Mouse (Mus musculus) forebrain, embryonic 12.5 days (tissue): ENCODE data around the gene Higd2a. TPM values are rescaled to one million over a fixed set of nuclear protein-coding genes. Genes with fewer than 3 reads are reported as not detected.

ENCODE experiments used
- ATAC-seq: fragments of 200-750 bp; cut with Nextera tagmentation; 2 replicates; pipeline ENCODE4 v1.8.0; 2017; ENCODE audit warnings: moderate TSS enrichment; ENCODE audit not compliant: low FRiP score
- H3K27ac ChIP-seq: fragments of 300-500 bp; sonication (generic); 2 replicates; pipeline ENCODE4 v1.5.1; 2016; ENCODE audit warnings: mild to moderate bottlenecking
- H3K27me3 ChIP-seq: fragments of 300-500 bp; sonication (generic); 2 replicates; pipeline ENCODE4 v1.6.1; 2016; ENCODE audit warnings: mild to moderate bottlenecking
- H3K36me3 ChIP-seq: fragments of 300-500 bp; sonication (generic); replicated peaks from 2 replicates; pipeline ENCODE4 v1.6.1; 2016; ENCODE audit warnings: mild to moderate bottlenecking
- H3K4me1 ChIP-seq: fragments of 300-500 bp; sonication (generic); 2 replicates; pipeline ENCODE4 v1.6.1; 2016
- H3K4me2 ChIP-seq: fragments of 300-500 bp; sonication (generic); 2 replicates; pipeline ENCODE4 v1.6.1; 2016; ENCODE audit warnings: mild to moderate bottlenecking, moderate library complexity
- H3K4me3 ChIP-seq: fragments of 300-500 bp; sonication (generic); replicated peaks from 2 replicates; pipeline ENCODE4 v1.5.1; 2016; ENCODE audit warnings: mild to moderate bottlenecking
- H3K9ac ChIP-seq: fragments of 300-500 bp; sonication (generic); 2 replicates; pipeline ENCODE4 v1.6.1; 2016; ENCODE audit warnings: mild to moderate bottlenecking
- H3K9me3 ChIP-seq: fragments of 300-500 bp; sonication (generic); 2 replicates; pipeline ENCODE4 v1.6.1; 2016
- WGBS: fragments of 180-500 bp; shearing (Covaris S2); methylation state at CpG from one replicate; pipeline ENCODE4 v1.1.7; 2016; 5-methylcytosine and 5-hydroxymethylcytosine counted together
- polyA plus RNA-seq: library from polyadenylated mRNA; unstranded; fragments of >200 nt; fragmentation: Nextera tagmentation; extraction: Ambion mirVana; gene quantifications from 2 replicates; pipeline ENCODE4 v1.2.1, GENCODE M21; 2016

Gene Higd2a
- polyA plus RNA-seq, 1 experiment from 2014 or later: 167 TPM

DNA sequence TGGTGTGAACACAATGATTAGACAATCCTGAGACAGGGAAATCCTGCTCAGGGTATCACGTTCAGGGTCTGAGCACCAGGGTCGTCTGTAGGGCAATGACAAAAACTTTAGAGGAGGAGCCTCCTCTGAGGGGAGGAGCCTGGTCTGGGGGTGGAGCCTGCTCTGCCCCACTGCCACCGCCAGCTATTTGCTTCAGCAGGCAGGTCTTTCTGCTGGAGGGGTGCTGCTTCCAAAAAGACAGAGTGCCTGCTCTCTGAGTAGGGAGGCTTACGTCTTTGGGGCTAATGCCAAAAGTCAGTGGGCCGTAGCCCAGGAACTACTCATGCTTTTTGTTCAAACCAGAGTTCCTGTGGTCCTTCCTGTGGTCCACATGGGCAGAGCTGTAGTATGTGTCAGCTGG lies 21.6 kb upstream of the Higd2a start:
- no peak overlapping the region for H3K9ac ChIP-seq
- no peaks in the 10 kb centered on the region for H3K9me3 ChIP-seq
- H3K36me3 ChIP-seq: no peaks in the 10 kb centered on the region
- no peak overlapping the region for H3K4me3 ChIP-seq
- peaks cover 1% of the 10 kb centered on the region; the same call in 1 of the 2 replicates for H3K27me3 ChIP-seq
- peaks cover 16% of the 10 kb centered on the region for H3K4me1 ChIP-seq
- no peak for ATAC-seq
- no peak overlapping the region for H3K27ac ChIP-seq
- no peak overlapping the region for H3K4me2 ChIP-seq
- 42% methylated on average over 5 of the region's 5 CpGs for WGBS

DNA sequence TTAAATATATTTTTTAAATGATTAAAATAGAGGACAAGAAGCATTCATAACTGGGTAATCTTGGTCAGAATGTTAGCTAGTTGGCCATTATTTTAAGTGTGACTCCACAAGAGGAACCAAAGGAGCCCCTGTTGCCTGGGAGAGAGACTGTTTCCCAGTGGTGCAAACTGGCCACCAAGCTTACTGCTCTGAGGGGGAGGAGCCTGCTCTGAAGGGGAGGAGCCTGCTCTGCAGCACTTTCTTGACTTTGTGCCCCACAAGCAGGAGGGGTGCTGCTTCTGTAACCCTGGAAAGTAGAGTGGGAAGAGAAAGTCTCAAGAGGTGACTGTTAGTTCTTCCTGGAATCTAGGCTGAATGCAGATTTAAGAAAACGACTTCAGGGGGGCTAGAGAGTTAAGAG lies 20.7 kb upstream of the Higd2a start:
- 67% methylated on average over 1 of the region's 1 CpGs for WGBS

DNA sequence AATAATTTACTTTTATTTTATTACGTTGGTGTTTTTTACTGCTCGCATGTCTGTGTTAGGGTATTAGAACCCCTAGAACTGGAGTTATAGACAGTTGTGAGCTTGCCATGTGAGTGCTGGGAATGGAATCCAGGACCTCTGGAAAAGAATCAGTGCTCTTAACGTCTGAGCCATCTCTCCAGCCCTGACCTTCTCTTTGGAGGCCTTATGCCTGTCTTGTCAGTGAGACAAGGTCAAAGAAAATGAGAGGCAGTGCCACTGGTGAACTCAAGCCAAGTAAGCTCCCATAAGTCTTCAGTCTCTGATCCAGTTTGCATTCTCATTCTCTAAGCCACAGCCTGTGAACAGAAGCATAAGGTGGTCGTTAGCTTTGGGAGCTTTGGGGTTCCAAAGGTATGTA lies 19.3 kb upstream of the Higd2a start:
- peaks cover 15% of the 10 kb centered on the region for H3K4me1 ChIP-seq

More for the DNA sequence above, 20.7 kb upstream of the Higd2a start:
- Histone ChIP-seq H3K36me3 (no peaks in the 10 kb centered on the region), H3K4me3 (no peak overlapping the region), H3K4me1 (peaks cover 10% of the 10 kb centered on the region), H3K27me3 (peaks cover 10% of the 10 kb centered on the region), H3K9ac (no peak overlapping the region), H3K27ac (no peak overlapping the region), H3K4me2 (no peak overlapping the region), H3K9me3 (no peaks in the 10 kb centered on the region)
- no peak for ATAC-seq

DNA sequence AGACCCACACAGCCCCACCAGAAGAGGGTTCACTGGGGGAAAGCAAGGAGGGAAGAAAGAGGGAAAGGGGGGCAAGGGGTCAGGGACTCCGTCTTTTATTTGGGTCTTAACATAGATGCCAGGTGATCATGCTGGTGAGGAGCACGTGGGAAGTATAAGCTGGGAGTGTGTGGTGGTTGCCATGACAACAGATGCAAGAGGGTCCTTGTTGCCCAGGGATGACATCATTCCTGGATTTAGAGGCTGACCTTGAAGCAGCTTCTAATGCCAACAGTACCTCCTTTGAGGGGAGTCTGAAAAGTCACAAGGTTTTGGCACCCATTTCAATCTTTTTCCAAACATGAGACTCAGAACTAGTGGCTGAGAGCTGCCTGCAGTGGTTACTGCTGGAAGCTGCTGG lies 18.4 kb upstream of the Higd2a start:
- WGBS: 27% methylated on average over 2 of the region's 2 CpGs
- Histone ChIP-seq H3K4me3 (no peak overlapping the region), H3K27me3 (peaks cover 12% of the 10 kb centered on the region), H3K4me2 (no peak overlapping the region), H3K9me3 (no peaks in the 10 kb centered on the region), H3K36me3 (peaks cover 1% of the 10 kb centered on the region; the same call in 1 of the 2 replicates), H3K27ac (no peak overlapping the region), H3K9ac (no peak overlapping the region), H3K4me1 (peaks cover 24% of the 10 kb centered on the region)
- no peak for ATAC-seq

More for the DNA sequence above, 19.3 kb upstream of the Higd2a start:
- no peaks in the 10 kb centered on the region for H3K9me3 ChIP-seq
- no peaks in the 10 kb centered on the region for H3K36me3 ChIP-seq
- 68% methylated on average over 4 of the region's 4 CpGs for WGBS
- H3K27me3 ChIP-seq: peaks cover 12% of the 10 kb centered on the region
- no peak overlapping the region for H3K4me2 ChIP-seq
- no peak for ATAC-seq
- no peak overlapping the region for H3K27ac ChIP-seq
- H3K9ac ChIP-seq: no peak overlapping the region
- no peak overlapping the region for H3K4me3 ChIP-seq

DNA sequence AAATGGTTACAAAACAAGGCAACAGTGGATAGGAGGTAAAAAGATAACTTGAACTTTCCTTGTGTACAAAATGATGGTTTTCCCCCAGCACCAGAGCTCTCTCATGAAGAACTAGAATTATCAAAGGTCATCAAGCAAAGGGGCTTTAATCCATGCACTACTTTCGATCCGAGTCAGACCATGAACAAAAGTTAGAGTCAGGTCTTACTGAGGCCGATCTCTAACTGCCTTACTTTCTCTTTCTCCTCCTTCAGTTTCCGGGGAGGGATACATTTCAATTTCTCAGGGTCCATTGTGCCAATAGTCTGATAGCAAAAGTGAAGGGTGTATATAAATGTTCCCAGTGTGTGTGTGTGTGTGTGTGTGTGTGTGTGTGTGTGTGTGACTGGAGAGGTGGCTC lies 17.4 kb upstream of the Higd2a start:
- H3K9me3 ChIP-seq: no peaks in the 10 kb centered on the region
- peaks cover 30% of the 10 kb centered on the region for H3K4me1 ChIP-seq
- H3K9ac ChIP-seq: no peak overlapping the region
- peaks cover 11% of the 10 kb centered on the region; the same call in 1 of the 2 replicates for H3K36me3 ChIP-seq
- H3K4me3 ChIP-seq: no peak overlapping the region
- ATAC-seq: no peak
- H3K27ac ChIP-seq: no peak overlapping the region
- H3K4me2 ChIP-seq: no peak overlapping the region
- peaks cover 12% of the 10 kb centered on the region for H3K27me3 ChIP-seq
- 88% methylated on average over 4 of the region's 4 CpGs for WGBS

DNA sequence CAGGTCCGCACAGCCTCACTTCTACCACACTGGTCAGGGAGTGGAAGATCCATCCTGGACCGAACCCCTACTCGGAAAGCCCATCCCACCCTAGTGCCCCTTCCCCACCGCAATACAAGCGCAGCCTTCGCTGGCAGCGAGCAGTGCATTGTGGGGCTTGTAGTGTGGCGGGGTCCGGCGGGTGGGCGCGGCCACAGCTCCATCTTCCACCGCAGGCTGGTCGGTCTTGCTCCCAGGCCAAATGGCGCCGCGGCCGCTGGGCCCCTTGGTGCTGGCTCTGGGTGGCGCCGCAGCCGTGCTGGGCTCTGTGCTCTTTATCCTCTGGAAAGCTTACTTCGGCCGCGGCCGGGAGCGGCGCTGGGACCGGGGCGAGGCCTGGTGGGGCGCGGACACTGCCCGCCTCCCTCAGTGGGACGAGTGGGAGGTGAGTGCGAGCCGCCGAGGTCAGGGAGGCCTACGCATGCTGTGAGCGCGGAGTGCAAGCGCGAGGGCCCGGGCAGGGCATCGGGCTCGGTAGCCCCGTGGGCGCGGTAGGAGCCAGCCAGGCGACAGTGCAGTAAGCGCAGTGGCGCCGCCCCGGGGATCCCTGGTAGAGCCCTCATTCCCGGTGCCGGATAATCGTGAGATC lies 15.0 kb upstream of the Higd2a start, which contains the start of gene Arl10:
TSS of gene Arl10 (plus strand) at position 162 of the 628 bp plus-strand sequence.
- peak; percentile 96 for ATAC-seq
- Histone ChIP-seq H3K27me3 (peaks cover 12% of the 10 kb centered on the region), H3K36me3 (peaks cover 32% of the 10 kb centered on the region), H3K9me3 (no peaks in the 10 kb centered on the region), H3K27ac (peak within 1 kb of the TSS; percentile 72), H3K4me2 (peak within 1 kb of the TSS; percentile 82), H3K4me1 (peaks cover 38% of the 10 kb centered on the region), H3K4me3 (peak within 1 kb of the TSS; percentile 86), H3K9ac (peak within 1 kb of the TSS; percentile 90)
- WGBS: under 1% methylated on average over 55 of the region's 55 CpGs

DNA sequence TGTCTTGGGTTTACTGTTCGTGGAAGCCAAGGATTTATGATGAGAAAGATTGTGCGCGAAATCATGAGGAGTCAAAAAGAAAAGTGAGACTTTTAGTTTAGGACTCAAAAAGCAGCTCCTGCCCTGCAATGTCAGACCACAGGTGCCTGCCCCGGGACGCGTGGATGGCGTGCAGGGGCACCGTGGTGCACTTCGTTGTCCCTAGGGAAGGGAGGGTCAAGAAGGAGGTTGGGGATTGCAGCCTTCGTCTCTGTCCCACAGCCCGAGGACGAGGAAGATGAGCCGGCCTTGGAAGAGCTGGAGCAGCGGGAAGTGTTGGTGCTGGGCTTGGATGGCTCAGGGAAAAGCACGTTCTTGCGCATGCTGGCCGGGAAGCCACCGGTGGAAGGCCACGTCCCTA lies 14.5 kb upstream of the Higd2a start:
- Histone ChIP-seq H3K9ac (peak overlapping the region; percentile 90), H3K4me3 (peak overlapping the region; percentile 86), H3K36me3 (peaks cover 37% of the 10 kb centered on the region), H3K4me1 (peaks cover 38% of the 10 kb centered on the region), H3K27me3 (peaks cover 12% of the 10 kb centered on the region), H3K9me3 (no peaks in the 10 kb centered on the region), H3K4me2 (peak overlapping the region; percentile 82), H3K27ac (no peak overlapping the region)
- 3% methylated on average over 19 of the region's 19 CpGs for WGBS
- peak; percentile 31; the same call in 1 of the 2 replicates for ATAC-seq

DNA sequence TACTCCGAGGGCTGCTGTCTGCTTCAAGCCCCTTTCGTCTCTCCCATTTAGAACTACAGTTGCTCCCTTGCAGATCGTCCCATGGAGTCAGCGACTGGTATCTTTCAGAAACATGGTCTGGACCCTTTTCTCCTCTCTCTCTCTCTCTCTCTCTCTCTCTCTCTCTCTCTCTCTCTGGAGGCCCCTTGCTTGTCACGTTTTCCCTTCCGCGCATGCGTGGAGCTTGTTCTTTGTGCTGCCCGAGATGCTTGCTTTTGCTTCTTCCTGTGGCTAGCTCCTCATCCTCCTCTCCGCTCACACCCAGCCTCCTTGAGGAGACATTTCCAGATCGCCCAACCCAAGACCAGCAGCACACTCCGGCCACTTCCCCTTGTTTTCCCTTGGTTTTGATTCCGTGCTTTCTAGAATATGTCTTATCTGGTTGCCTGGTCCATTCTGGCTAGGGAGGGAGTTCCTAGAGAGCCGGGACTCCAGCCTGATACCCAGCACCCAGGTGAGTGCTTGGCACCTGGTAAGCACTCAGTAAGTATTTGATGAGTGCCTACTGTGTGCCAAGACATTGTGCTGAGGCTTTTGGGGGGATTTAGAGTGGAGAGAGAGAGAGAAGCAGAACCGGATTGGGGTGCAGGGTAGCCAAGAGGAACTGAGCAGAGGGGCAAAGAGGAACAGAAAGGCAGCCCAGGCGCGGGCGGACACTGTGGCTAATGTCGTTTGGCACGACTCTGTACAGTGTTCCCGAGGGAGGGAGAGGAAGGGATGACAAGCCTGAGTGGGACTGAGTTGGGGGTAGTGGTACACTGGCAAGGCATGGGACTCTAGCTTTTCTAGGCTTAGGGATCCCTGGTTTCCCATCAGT lies 12.1 kb upstream of the Higd2a start:
- H3K9ac ChIP-seq: no peak overlapping the region
- 88% methylated on average over 19 of the region's 21 CpGs for WGBS
- H3K9me3 ChIP-seq: no peaks in the 10 kb centered on the region
- H3K27me3 ChIP-seq: peaks cover 12% of the 10 kb centered on the region
- peak overlapping the region; percentile 25; the same call in 1 of the 2 replicates for H3K27ac ChIP-seq
- peaks cover 61% of the 10 kb centered on the region for H3K36me3 ChIP-seq
- ATAC-seq: no peak
- H3K4me1 ChIP-seq: peaks cover 32% of the 10 kb centered on the region
- no peak overlapping the region for H3K4me3 ChIP-seq
- H3K4me2 ChIP-seq: no peak overlapping the region

DNA sequence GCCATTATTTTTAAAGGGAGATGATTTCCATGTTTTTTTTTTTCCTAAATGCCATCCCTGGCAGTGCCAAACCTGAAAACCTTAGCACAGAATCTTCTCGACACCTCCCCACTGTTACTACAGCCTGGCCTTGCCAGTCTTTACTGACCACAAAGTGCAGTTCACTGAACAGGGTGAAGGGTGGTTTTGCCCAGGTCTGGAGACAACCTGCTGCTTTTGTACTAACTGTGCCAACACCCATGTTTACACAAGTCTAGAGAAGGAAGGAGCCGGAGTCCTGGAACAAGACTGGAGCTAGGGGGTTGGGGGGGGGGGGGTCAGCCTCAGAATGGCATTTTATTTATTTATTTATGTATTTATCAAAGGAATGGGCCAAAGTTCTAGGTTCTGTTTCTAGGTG lies 8.6 kb upstream of the Higd2a start:
- H3K9ac ChIP-seq: no peak overlapping the region
- WGBS: 85% methylated on average over 2 of the region's 2 CpGs
- peaks cover 96% of the 10 kb centered on the region for H3K36me3 ChIP-seq
- no peak overlapping the region for H3K4me2 ChIP-seq
- H3K27me3 ChIP-seq: no peaks in the 10 kb centered on the region
- H3K9me3 ChIP-seq: no peaks in the 10 kb centered on the region
- H3K27ac ChIP-seq: no peak overlapping the region
- ATAC-seq: no peak
- peaks cover 17% of the 10 kb centered on the region for H3K4me1 ChIP-seq
- no peak overlapping the region for H3K4me3 ChIP-seq

DNA sequence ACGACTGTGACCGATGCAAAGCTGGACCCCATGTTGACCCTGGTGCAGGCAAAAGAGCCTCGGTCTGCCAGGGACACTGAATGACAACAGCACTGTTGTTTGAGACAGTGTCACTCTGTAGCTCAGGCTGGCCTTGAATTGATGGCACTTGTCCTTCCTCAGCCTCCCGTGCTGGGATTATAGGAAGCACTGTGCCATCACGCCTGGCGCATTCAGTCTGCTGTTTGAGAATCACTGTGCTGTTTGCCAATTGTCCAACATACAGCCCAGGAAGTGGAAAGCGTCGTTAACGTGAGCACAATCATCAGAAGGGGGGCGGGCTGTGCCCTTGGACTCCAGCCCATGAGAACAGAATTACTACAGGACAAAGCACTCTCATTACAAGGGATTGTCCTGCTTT lies 7.9 kb upstream of the Higd2a start:
- Histone ChIP-seq H3K4me3 (no peak overlapping the region), H3K36me3 (peaks cover 97% of the 10 kb centered on the region), H3K4me2 (no peak overlapping the region), H3K27ac (0 out of 2 replicates have a peak overlapping the region, but pooled peaks have one; percentile 42), H3K4me1 (peaks cover 10% of the 10 kb centered on the region), H3K27me3 (no peaks in the 10 kb centered on the region), H3K9ac (no peak overlapping the region), H3K9me3 (no peaks in the 10 kb centered on the region)
- WGBS: 65% methylated on average over 10 of the region's 10 CpGs
- ATAC-seq: no peak

DNA sequence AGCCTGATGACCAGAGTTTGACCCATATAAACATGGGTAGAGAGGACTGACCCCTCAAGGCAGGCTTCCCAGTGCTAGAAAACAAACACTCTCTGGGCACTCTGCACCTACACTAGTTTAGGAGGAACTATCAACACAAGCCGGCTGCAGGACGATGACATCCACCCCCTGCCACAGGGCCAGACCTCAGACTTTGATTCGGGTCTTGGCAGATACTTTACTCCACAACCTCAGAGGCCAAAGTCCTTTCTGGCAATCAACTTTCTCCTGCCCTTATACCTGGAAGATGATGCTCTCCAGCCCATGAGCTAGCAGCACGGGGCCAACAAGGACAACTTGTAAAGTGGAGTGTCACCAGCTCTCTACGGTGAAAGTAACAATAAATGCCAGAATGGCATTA lies 7.1 kb upstream of the Higd2a start:
- no peak for ATAC-seq
- 92% methylated on average over 5 of the region's 5 CpGs for WGBS
- peaks cover 96% of the 10 kb centered on the region for H3K36me3 ChIP-seq
- no peak overlapping the region for H3K9ac ChIP-seq
- 0 out of 2 replicates have a peak, but pooled peaks cover 8% of the 10 kb centered on the region for H3K4me1 ChIP-seq
- no peak overlapping the region for H3K4me2 ChIP-seq
- no peak overlapping the region for H3K4me3 ChIP-seq
- H3K9me3 ChIP-seq: no peaks in the 10 kb centered on the region
- no peak overlapping the region for H3K27ac ChIP-seq
- H3K27me3 ChIP-seq: no peaks in the 10 kb centered on the region

DNA sequence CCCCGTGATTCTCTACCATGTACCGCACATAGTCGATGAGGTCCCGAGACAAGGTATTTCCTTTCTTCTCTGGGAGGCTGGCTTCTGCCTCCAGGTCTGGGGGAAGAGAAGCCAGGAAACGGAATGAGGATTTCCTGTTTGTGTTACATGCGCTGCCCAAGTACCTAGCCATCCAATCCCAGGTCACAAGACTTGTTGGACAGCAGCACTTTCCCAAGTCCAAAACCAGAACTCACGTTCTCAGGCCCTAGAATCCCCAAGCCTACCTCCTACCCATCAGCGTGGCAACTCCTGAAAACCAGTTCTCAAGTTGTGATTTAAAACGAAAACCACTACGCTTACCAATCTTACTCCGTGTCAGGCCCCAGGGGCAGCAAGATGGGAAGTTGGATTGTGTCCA lies 4.2 kb upstream of the Higd2a start:
- Histone ChIP-seq H3K36me3 (peaks cover 75% of the 10 kb centered on the region), H3K4me3 (no peak overlapping the region), H3K4me1 (peaks cover 12% of the 10 kb centered on the region), H3K4me2 (no peak overlapping the region), H3K27ac (no peak overlapping the region), H3K9me3 (no peaks in the 10 kb centered on the region), H3K27me3 (no peaks in the 10 kb centered on the region), H3K9ac (no peak overlapping the region)
- ATAC-seq: no peak
- 92% methylated on average over 11 of the region's 11 CpGs for WGBS
